Mouse (Mus musculus): ENCODE results near the gene Slc1a6.
"Not testable (repeated sequence)": the region's sequence is repeated elsewhere in the genome, so short reads cannot be mapped to it uniquely, and the experiment has no call there.

Slc1a6 gene

GRCm38 (mm10) chr10:78779981-78780651, at the start of gene Slc1a6:
TSS of gene Slc1a6 (plus strand) at chr10:78780496.
- peak; percentile 78 for DNase-seq (ENCODE audit: low spot score)

- no peak for DNase-seq (ENCODE audit: low spot score)
Measured at GRCm38 (mm10) chr10:78739821-78740220, 40.5 kb upstream of the Slc1a6 start.

GRCm38 (mm10) chr10:78743721-78744120, 36.6 kb upstream of the Slc1a6 start:
- DNase-seq (ENCODE audit: low spot score) = no peak

GRCm38 (mm10) chr10:78745453-78746232, 34.7 kb upstream of the Slc1a6 start:
- no peak for DNase-seq (ENCODE audit: low spot score)

GRCm38 (mm10) chr10:78747035-78747721, 33.1 kb upstream of the Slc1a6 start:
- DNase-seq (ENCODE audit: low spot score) = peak; percentile 64

- no peak for DNase-seq (ENCODE audit: low spot score)
Measured at GRCm38 (mm10) chr10:78748161-78748560, 32.1 kb upstream of the Slc1a6 start.

GRCm38 (mm10) chr10:78748946-78749345, 31.4 kb upstream of the Slc1a6 start:
- DNase-seq (ENCODE audit: low spot score) = no peak

GRCm38 (mm10) chr10:78752452-78753191, 27.7 kb upstream of the Slc1a6 start, which contains the start of gene Ccdc105:
TSS of gene Ccdc105 (minus strand) at chr10:78753065.
- peak; percentile 79 for DNase-seq (ENCODE audit: low spot score)

GRCm38 (mm10) chr10:78756021-78756420, 24.3 kb upstream of the Slc1a6 start:
- peak; percentile 88 for DNase-seq (ENCODE audit: low spot score)

GRCm38 (mm10) chr10:78765570-78765969, 14.7 kb upstream of the Slc1a6 start:
- DNase-seq (ENCODE audit: low spot score) = no peak

- DNase-seq (ENCODE audit: low spot score) = no peak
Measured at GRCm38 (mm10) chr10:78775830-78776229, 4.5 kb upstream of the Slc1a6 start.

GRCm38 (mm10) chr10:78779527-78779926, 769 bp upstream of the Slc1a6 start:
- DNase-seq (ENCODE audit: low spot score) = no peak

GRCm38 (mm10) chr10:78787566-78788087, 7.3 kb downstream of the Slc1a6 start:
- DNase-seq (ENCODE audit: low spot score) = peak; percentile 82

- no peak for DNase-seq (ENCODE audit: low spot score)
Measured at GRCm38 (mm10) chr10:78790561-78790960, 10.3 kb downstream of the Slc1a6 start.

- DNase-seq (ENCODE audit: low spot score) = no peak
Measured at GRCm38 (mm10) chr10:78801449-78801848, 21.2 kb downstream of the Slc1a6 start.

- DNase-seq (ENCODE audit: low spot score) = no peak
Measured at GRCm38 (mm10) chr10:78812358-78813060, 32.2 kb downstream of the Slc1a6 start.

GRCm38 (mm10) chr10:78840456-78840855, 60.2 kb downstream of the Slc1a6 start:
- DNase-seq (ENCODE audit: low spot score) = not testable (repeated sequence)

- no peak for DNase-seq (ENCODE audit: low spot score)
Measured at GRCm38 (mm10) chr10:78852066-78852465, 71.8 kb downstream of the Slc1a6 start, which contains the start of gene Olfr1356. TSS of gene Olfr1356 (minus strand) at chr10:78852166.
